Mouse (Mus musculus): Measurements from ENCODE around the gene Rcan3. TPM values are rescaled to one million over a fixed set of nuclear protein-coding genes. Genes with fewer than 3 reads are reported as not detected.
A peak's percentile ranks its signal among the peaks of the same experiment; 100 is the strongest.

The Rcan3 gene
- polyA plus RNA-seq, 1 experiment: 17.7 TPM

- TF ChIP-seq GATA1 (IDR thresholded peaks at IDR 0.05; ENCODE audit: borderline replicate concordance, low read length) (no peak), FLI1 (IDR thresholded peaks at IDR 0.05; ENCODE audit: low read length) (no peak)
- peaks cover 97% of the 10 kb centered on the region for H3K36me3 ChIP-seq (replicated peaks; ENCODE audit: low read length)
- no peaks in the 10 kb centered on the region for H3K9me3 ChIP-seq
- no peak overlapping the region for H3K4me3 ChIP-seq (replicated peaks)
- no peaks in the 10 kb centered on the region for H3K27me3 ChIP-seq (replicated peaks)
- H3K4me1 ChIP-seq: peaks cover 19% of the 10 kb centered on the region
Measured at GRCm38 (mm10) chr4:135419996-135420395, 13.7 kb downstream of the Rcan3 start.

- H3K4me3 ChIP-seq (replicated peaks): peak overlapping the region; percentile 18
- peaks cover 22% of the 10 kb centered on the region for H3K4me1 ChIP-seq
- peaks cover 99% of the 10 kb centered on the region for H3K36me3 ChIP-seq (replicated peaks; ENCODE audit: low read length)
- H3K27me3 ChIP-seq (replicated peaks): no peaks in the 10 kb centered on the region
- TF ChIP-seq FLI1 (IDR thresholded peaks at IDR 0.05; ENCODE audit: low read length): no peak
- no peak for TF ChIP-seq GATA1 (IDR thresholded peaks at IDR 0.05; ENCODE audit: borderline replicate concordance, low read length)
- H3K9me3 ChIP-seq: no peaks in the 10 kb centered on the region
Measured at GRCm38 (mm10) chr4:135416367-135416766, 17.3 kb downstream of the Rcan3 start.

DNA sequence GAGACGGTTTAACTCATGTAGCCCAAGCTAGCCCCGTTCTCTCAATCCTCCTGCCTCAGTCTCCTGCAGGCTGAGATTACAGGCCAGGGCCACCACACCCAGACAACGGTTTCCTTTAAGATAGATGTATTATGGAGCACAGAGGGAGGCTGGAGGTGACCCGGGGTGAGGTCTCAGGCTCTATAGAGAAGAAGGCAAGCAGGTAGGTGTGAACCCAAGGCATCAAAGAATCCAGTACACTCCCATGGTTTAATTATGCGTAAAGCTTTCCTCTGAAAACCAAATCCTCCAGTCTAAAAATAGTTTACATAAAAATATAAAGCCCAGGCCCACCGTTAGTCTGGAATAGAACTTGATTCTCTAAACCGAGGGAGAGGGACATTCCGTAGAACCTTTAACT lies 20.2 kb downstream of the Rcan3 start:
- H3K36me3 ChIP-seq (replicated peaks; ENCODE audit: low read length): peaks cover 92% of the 10 kb centered on the region

GRCm38 (mm10) chr4:135411633-135412032 lies 22.0 kb downstream of the Rcan3 start:
- Histone ChIP-seq H3K27me3 (replicated peaks) (no peaks in the 10 kb centered on the region), H3K4me3 (replicated peaks) (no peak overlapping the region), H3K9me3 (peaks cover 8% of the 10 kb centered on the region; the same call in 1 of the 2 replicates), H3K4me1 (peaks cover 16% of the 10 kb centered on the region), H3K36me3 (replicated peaks; ENCODE audit: low read length) (peaks cover 77% of the 10 kb centered on the region)
- no peak for TF ChIP-seq FLI1 (IDR thresholded peaks at IDR 0.05; ENCODE audit: low read length)
- TF ChIP-seq GATA1 (IDR thresholded peaks at IDR 0.05; ENCODE audit: borderline replicate concordance, low read length): no peak

More for the DNA sequence above, 20.2 kb downstream of the Rcan3 start:
- Histone ChIP-seq H3K4me3 (replicated peaks) (no peak overlapping the region), H3K4me1 (peaks cover 22% of the 10 kb centered on the region), H3K9me3 (peaks cover 8% of the 10 kb centered on the region; the same call in 1 of the 2 replicates), H3K27me3 (replicated peaks) (no peaks in the 10 kb centered on the region)
- TF ChIP-seq FLI1 (IDR thresholded peaks at IDR 0.05; ENCODE audit: low read length) (no peak), GATA1 (IDR thresholded peaks at IDR 0.05; ENCODE audit: borderline replicate concordance, low read length) (no peak)

GRCm38 (mm10) chr4:135406180-135406579 lies 27.5 kb downstream of the Rcan3 start:
- H3K36me3 ChIP-seq (replicated peaks; ENCODE audit: low read length): peaks cover 34% of the 10 kb centered on the region
- H3K9me3 ChIP-seq: peaks cover 8% of the 10 kb centered on the region; the same call in 1 of the 2 replicates
- H3K4me3 ChIP-seq (replicated peaks): no peak overlapping the region
- peaks cover 23% of the 10 kb centered on the region for H3K4me1 ChIP-seq
- TF ChIP-seq GATA1 (IDR thresholded peaks at IDR 0.05; ENCODE audit: borderline replicate concordance, low read length) (no peak), FLI1 (IDR thresholded peaks at IDR 0.05; ENCODE audit: low read length) (no peak)
- H3K27me3 ChIP-seq (replicated peaks): no peaks in the 10 kb centered on the region

- H3K4me3 ChIP-seq (replicated peaks): no peak overlapping the region
- peaks cover 4% of the 10 kb centered on the region; the same call in 1 of the 2 replicates for H3K9me3 ChIP-seq
- TF ChIP-seq FLI1 (IDR thresholded peaks at IDR 0.05; ENCODE audit: low read length) (no peak), GATA1 (IDR thresholded peaks at IDR 0.05; ENCODE audit: borderline replicate concordance, low read length) (no peak)
- peaks cover 26% of the 10 kb centered on the region for H3K36me3 ChIP-seq (replicated peaks; ENCODE audit: low read length)
- H3K4me1 ChIP-seq: peaks cover 27% of the 10 kb centered on the region
- H3K27me3 ChIP-seq (replicated peaks): peaks cover 5% of the 10 kb centered on the region
Measured at GRCm38 (mm10) chr4:135404916-135405315, 28.7 kb downstream of the Rcan3 start.

DNA sequence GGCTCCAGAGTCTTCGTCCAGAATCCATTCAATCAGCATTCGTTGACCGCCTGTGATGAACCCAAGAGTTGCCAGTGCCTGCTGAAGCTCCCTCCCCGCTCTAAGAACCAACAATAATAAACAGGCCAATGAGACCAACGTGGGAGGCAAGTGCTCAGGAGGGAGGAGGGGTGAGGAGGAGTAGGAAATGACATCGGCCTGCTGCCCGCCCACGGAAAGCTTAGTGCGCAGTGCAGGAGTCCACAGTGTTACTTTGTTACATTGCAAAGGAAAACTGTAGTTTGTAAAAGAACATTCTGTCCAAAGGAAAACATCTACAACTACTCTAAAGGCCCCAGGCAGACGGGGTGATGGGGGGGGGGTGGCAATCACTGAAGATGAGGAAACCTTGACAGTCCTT lies 29.6 kb downstream of the Rcan3 start:
- Histone ChIP-seq H3K9me3 (no peaks in the 10 kb centered on the region), H3K27me3 (replicated peaks) (peaks cover 10% of the 10 kb centered on the region), H3K36me3 (replicated peaks; ENCODE audit: low read length) (peaks cover 19% of the 10 kb centered on the region), H3K4me3 (replicated peaks) (no peak overlapping the region), H3K4me1 (peaks cover 27% of the 10 kb centered on the region)
- TF ChIP-seq FLI1 (IDR thresholded peaks at IDR 0.05; ENCODE audit: low read length): no peak
- TF ChIP-seq GATA1 (IDR thresholded peaks at IDR 0.05; ENCODE audit: borderline replicate concordance, low read length): no peak

DNA sequence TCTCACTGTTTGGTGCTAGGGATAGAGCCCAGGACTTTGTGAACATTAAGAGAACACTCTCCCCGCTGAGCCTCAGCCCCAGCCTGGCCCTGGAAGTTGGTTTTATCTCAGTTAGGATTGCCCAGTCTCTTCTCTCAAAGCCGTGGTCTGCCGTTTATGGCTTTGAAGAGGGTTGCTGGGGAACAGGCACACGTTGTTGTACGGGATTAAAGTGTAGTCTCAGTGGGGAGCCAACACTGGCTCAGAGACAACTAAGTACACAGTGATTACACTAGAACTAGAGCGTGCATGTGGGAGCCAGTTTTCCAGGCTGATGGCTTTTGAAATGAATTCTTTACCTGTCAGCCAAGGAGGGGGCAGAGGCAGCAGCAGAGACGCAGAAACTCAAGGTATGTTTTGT lies 31.8 kb downstream of the Rcan3 start:
- H3K36me3 ChIP-seq (replicated peaks; ENCODE audit: low read length): peaks cover 12% of the 10 kb centered on the region
- H3K9me3 ChIP-seq: no peaks in the 10 kb centered on the region
- TF ChIP-seq FLI1 (IDR thresholded peaks at IDR 0.05; ENCODE audit: low read length) (no peak), GATA1 (IDR thresholded peaks at IDR 0.05; ENCODE audit: borderline replicate concordance, low read length) (no peak)
- peaks cover 39% of the 10 kb centered on the region for H3K4me1 ChIP-seq
- no peak overlapping the region for H3K4me3 ChIP-seq (replicated peaks)
- peaks cover 28% of the 10 kb centered on the region for H3K27me3 ChIP-seq (replicated peaks)

DNA sequence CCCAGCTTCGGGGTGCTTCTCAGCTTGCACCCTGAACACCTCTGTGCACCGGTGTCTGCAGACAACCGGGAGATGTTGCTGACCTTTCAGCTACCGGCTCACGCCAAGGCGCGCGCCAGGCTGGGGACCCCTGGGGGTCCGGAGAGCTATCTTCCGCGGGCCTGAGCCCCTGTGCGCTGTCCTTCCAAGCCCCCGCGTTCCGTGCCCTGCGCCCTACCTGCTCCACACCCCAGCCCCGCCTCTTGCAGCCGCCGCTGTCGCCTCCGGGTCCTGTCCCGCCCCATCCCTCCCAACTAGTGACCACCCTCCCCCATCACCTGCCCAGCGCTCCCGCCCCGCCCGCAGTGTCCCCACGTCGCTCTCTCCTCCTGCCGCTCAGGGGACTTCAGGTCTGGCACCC lies 35.7 kb downstream of the Rcan3 start, which contains the start of gene Ncmap:
TSS of gene Ncmap (minus strand) at position 237 of the 400 bp plus-strand sequence.
- Histone ChIP-seq H3K9me3 (peaks cover 11% of the 10 kb centered on the region), H3K4me3 (replicated peaks) (peak within 1 kb of the TSS; percentile 84), H3K27me3 (replicated peaks) (peaks cover 56% of the 10 kb centered on the region), H3K4me1 (peaks cover 27% of the 10 kb centered on the region), H3K36me3 (replicated peaks; ENCODE audit: low read length) (peaks cover 3% of the 10 kb centered on the region)
- no peak for TF ChIP-seq GATA1 (IDR thresholded peaks at IDR 0.05; ENCODE audit: borderline replicate concordance, low read length)
- no peak for TF ChIP-seq FLI1 (IDR thresholded peaks at IDR 0.05; ENCODE audit: low read length)

DNA sequence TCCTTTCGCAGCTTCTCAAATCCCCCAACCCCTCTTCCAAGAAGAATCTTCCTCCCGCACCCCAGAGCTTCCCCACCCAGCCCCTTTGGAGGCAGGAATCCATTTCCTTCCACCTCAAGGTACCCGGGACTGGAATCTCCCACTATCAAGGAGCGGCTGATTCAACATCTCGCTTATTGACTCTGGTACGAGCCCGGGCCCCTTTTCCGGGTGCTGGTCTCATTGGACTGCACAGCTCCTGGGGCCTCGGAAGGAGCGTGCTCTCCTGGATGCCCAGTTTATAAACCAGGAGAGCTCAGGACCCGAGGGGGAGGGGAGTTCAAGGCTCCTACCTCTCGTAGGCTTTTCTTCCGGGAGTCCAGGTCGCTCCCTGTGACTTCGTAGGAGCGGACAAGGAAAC lies 36.1 kb downstream of the Rcan3 start:
- TF ChIP-seq GATA1 (IDR thresholded peaks at IDR 0.05; ENCODE audit: borderline replicate concordance, low read length): no peak
- no peak for TF ChIP-seq FLI1 (IDR thresholded peaks at IDR 0.05; ENCODE audit: low read length)
- Histone ChIP-seq H3K4me1 (peaks cover 27% of the 10 kb centered on the region), H3K9me3 (peaks cover 15% of the 10 kb centered on the region), H3K4me3 (replicated peaks) (peak overlapping the region; percentile 84), H3K36me3 (replicated peaks; ENCODE audit: low read length) (peaks cover under 1% of the 10 kb centered on the region), H3K27me3 (replicated peaks) (peaks cover 59% of the 10 kb centered on the region)

Measured in megakaryocyte, embryonic 14.5 days (primary cell).